Mouse (Mus musculus) CD4-positive helper T cell, adult 2 months (primary cell): ENCODE results near the gene Csnk2a1.
"Not testable (repeated sequence)": the region's sequence is repeated elsewhere in the genome, so short reads cannot be mapped to it uniquely, and the experiment has no call there.

ENCODE experiments used
- DNase-seq: peaks from one replicate; pipeline ENCODE4 v3.0.0-alpha.2; 2012; ENCODE audit warnings: low read depth, missing footprints, low spot score

The Csnk2a1 gene

DNA sequence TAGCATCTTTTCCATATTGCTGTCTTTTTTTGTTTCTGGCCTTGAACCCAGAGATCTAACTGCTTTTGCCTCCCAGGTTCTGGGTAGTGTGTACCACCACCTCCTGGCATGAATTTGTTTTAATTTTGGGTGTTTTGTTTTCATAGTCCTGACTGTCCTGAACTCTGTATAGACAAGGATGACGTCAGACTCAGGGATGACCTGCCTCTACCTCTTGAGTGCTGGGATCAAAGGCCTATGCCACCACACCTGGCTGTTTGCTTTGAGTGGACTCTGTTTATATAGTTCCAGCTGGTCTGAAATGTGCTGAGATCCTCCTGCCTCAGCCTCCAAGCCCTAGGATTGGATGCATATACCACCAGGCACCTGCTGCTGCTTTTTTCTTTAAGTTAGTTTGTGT is 11.3 kb downstream of the Csnk2a1 start:
- no peak for DNase-seq

DNA sequence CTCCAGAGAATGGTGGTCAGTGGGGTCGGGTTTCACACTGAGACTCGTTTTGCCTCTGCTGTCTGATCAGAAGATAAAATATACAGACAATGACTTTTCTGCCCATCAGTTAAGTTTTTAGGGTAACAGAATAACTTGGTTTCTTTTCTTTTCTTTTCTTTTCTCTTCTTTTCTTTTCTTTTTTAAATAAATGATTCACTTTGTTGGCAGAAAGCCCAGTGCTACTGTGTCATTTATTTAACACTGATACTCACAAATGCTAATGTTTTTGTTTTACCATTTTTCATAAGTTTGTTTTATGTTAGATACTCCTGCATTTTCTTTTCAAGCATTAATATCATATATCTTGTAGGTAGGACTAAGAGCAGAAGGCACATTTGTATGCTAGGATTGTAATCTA is 13.9 kb downstream of the Csnk2a1 start:
- no peak for DNase-seq

DNA sequence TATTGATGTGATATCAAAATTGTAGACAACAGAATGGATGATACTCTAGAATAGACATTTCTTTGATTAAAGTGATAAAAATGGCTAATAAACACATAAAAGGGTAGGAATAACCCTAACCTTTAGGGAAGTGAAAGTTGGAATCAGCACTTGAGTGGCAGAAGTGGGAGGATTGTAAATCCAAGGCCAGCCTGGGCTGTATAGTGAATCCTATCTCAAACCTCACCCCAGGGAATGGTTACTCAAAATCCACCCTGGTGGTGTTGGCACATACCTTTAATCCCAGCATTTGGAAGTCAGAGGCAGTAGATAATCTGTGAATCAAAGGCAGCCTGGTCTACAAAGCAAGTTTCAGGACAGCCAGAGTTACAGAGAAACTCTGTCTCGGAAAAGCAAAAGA is 20.6 kb downstream of the Csnk2a1 start:
- DNase-seq: no peak

DNA sequence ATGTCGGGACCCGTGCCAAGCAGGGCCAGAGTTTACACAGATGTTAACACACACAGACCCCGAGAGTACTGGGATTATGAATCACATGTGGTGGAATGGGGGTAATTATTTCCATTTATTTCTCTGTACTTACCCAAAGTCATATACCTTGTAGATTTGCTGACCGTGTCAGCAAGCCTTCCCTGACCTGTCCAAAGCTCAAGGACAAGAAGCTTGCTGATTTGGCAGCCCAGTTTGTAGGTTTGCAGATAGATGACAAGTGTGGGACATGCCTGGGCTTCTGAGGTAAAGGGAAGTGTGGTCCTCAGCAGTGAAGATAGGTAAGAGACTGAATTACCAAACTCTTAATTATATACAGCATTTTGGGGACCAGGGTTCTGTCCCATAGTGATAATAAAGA is 23.9 kb downstream of the Csnk2a1 start:
- DNase-seq: no peak

DNA sequence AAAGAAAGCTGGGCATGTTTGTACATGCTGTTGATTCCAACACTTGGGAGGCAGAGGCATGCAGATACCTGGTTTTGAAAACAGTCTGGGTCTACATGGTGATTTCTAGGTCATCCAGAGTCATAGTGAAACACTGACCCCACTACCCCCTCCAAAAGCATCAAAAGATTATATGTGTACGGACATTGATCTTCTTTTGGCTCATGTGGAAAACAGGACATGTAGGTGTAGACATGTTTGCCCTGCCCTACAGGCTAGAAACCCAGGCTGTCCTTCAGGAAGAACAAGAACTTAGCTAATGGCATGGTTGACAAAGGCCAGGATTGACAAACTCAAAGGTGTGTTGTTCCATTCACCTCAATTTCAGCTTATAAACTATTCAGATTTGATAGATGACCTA is 33.1 kb downstream of the Csnk2a1 start:
- no peak for DNase-seq

DNA sequence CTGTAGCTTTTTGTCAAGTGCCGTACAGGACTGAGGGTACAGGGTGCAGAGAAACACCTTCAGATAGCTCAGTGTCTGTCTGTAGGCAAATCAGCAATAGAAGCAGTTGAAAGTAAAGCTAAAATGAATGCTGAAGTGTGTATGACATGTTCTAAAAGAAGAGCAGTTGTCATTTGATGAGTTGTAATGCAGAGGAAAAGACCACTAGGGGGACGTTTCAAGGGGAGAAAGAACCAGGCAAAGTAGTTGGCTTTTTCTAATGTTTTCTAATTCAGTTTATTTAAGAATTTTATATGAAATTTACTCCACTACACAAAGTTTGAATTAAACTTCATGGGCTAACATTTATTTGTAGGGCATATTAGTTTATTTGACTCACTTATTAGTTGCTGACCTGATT is 47.0 kb downstream of the Csnk2a1 start:
- no peak for DNase-seq

DNA sequence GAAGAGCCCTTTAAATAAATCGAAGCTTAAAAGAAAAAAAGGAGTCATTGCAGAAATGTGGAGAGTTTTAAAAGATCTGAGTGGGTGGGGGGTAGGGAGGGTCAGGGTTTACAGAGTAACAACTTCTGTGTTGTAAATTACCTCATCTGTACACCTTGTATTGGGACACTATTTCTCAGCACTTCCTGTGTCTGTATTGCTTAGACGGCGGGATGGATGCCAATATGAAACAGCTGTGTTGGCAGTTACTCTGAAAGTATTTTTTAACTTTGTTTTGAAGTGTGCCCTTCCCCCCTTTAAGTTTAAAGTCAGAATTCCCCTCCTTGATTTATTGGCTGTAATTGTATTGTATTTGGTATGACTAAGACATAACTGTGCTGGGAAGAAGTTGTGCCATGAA is 54.8 kb downstream of the Csnk2a1 start:
- DNase-seq: peak; percentile 8

DNA sequence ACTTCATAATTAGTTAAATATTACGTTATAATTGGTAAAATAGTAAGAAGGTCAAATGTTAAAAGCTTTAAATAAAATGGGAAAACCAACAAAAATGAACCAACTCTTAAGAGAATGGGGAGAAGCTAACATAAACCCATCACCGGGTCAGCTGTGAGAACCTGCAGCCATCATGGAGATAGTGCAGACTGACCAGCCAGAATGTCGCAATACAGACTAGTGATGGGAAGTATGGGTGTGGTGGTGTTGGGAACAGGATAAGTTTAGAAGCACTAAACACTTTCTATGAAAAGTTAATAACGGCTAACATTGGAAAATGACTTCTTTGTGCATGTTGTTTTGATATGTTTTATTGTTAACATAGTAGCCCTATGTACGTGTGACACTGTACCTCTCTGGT is 60.9 kb downstream of the Csnk2a1 start:
- no peak for DNase-seq

DNA sequence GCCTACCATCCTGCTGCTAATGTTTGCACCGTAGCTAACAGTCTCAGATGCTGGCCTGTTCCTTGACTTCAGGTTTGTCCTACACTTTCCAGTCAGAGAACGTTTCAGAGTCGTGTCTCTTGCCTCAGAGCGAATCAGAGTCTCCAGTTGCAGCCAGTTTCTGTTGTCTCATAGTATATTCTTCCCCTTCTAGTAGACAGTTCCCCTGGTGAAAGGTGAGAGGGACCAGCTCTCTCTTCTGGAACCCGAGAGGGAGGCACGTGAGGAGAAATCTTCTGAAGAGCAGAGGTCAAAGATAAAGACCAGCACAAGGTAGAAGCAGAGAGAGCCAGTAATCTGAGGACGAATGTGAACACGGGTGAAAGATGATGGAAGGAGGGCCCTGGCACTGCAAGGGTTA is 61.4 kb downstream of the Csnk2a1 start:
- no peak for DNase-seq

DNA sequence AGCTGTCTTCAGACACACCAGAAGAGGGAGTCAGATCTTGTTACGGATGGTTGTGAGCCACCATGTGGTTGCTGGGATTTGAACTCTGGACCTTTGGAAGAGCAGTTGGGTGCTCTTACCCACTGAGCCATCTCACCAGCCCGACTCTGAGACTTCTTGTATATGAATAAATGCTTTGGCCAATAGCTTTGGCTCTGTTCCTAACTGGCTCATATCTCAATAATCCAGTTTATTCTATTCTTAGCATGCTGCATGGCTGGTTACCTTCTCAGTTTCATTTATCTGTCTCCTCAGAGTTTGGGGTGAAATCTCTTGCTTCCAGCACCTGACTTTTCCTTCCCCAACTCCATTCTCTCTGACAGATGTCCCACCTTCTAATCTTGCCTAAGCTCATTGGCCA is 63.0 kb downstream of the Csnk2a1 start:
- not testable (repeated sequence) for DNase-seq

DNA sequence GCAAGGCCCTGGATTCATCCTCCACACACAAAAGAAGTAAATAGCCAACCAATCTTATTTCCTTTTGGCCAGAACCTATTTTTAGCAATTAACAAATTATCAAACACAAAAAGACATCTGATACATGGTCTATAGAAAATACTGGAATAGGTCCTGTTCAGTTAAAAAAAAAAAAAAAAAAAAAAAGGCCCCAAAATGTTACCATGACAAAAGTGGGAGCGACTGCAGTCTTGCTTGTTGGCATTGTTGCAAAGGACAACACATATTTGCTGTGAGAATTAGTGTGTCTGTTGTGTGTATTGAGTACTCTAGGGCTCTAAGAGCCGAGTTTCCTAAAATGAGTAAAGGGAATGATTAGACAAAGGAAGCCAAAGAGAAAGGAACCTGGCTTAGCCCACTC is 65.8 kb downstream of the Csnk2a1 start:
- no peak for DNase-seq

DNA sequence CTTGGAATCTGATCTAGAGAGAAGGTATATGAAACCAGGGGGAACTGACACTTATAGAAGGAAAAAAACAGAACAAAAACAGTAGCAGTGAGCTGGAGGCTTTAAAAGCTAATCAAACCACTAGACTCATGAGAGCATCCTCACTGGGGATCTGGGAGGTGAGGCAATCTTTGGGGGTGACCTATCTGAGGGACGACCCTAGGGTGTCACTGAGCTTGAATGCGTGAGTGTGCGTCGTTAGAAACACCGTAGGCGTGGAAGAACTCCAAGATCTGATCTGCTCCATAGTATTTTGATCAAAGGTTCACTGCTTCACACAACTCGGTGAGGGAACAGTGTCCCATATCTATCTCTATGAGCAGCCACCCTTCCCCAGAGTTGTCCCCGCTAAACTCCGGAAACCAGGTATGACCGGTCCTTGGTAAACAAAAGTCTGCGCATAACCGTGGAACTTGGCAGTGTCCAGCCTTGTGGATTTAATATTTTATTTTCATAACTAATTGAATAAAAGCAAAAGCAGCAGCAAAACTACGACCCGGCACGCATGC is 66.6 kb downstream of the Csnk2a1 start:
- no peak for DNase-seq

DNA sequence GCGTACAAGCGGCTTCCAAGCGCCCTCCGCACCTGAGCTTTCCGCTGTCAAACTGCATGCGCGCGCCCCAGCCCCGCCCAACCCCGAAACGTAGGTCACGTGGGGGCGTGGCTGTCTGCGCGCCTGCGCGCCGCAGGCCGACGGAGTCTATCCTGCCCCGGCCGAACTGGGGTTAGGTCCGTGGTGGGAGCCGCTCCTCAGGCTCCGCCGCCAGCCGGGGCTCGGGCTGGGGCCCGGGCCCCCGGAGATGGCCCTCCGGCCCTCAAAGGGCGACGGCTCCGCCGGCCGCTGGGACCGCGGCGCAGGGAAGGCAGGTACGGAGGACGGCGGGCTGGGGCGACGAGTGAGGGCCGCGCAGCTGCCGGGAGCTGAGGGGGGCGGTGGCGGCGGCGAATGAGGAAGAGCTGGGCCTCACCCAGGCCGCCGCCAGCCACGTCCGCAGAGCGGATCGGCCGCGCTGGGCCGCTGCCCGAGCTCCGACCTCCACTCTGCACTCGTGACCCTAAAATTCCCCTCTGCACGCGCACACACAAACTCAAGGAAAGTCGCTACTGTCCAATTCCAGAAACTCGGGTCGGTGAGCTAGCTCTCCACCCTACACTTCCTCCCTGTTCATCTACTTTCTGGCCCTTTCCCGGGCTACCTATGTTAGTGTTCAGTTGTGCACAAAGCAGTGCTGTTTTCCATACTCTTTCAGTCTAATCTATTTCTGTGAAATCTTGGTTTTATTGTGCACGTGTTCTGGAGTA is 67.3 kb downstream of the Csnk2a1 start, which contains the start of gene Tbc1d20:
Gene Tbc1d20, plus strand, starts transcription at position 102 of the 749 bp plus-strand sequence.
- DNase-seq: peak; percentile 96

DNA sequence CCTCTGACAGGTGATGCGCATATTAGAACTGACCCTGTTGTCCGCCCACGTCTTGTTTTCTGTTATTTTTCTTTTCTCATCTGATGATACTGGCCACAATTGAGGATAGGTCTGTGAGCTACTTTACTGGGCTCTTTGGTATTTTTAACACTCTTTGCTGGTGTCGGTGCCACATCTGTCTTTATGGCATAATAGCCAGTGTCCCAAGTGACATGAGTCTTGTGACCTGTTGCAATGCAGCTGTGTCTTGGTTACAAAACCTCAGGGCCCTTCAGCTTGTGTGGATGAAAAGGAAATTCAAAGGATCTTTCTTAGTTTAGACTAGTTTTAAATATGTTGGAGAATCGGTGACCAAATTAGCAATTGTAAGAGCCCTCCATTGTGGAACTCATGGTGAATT is 67.9 kb downstream of the Csnk2a1 start:
- no peak for DNase-seq

DNA sequence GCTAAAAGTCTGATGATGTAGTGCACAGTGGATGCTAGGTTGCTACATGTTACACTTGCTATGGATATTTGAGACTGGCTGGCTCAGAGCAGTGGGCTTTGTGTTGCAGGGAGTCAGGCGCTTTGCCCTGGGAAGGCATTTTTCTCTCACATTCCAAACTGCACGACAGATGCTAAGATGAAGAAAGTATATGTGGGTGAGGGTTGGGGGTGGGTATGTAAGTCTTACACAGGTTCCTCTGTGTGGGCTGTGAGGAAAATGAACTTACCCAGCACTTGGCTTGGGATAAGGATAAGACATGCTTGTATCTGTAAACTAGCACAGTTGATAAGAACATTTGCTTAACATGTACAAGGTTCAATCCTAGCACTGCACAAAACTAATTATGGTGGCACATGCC is 76.2 kb downstream of the Csnk2a1 start:
- no peak for DNase-seq

DNA sequence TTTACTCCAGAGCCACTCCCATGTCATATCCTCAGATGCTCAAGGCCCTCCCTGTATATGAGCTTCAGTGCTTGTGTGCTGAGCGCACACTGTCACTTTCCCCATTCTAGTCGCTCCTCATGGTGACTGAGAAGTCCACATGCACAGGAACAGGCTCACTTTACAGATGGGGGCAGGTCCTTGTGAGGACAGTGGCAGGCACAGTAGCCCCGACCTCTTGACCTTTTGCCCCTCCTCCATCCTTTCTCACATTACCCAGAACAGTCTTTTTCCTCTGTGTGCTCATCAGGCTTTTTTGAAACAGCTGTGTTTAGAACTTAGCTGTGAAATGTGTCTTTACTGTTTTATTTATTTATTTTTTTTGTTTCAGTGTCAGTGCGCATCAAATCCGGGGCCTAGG is 77.1 kb downstream of the Csnk2a1 start:
- no peak for DNase-seq

DNA sequence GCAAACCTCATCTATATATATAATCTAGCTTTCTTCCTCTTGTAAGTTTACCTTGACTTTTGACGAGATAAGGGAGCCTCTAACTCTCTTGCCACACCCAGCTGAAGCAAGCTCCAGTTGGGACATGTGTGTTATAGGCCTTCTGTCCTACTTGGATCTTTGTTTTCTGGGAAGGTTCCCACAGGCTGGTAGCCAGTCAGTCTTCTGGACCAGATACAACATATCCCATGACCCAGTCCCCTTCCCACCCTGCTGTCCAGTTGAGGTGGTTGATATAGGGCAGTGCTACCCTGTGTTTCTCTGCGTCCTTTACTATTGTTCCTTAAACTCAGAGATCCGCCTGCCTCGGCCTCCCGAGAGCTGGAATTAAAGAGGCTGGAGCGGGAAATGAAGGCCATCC is 78.8 kb downstream of the Csnk2a1 start:
- no peak for DNase-seq

DNA sequence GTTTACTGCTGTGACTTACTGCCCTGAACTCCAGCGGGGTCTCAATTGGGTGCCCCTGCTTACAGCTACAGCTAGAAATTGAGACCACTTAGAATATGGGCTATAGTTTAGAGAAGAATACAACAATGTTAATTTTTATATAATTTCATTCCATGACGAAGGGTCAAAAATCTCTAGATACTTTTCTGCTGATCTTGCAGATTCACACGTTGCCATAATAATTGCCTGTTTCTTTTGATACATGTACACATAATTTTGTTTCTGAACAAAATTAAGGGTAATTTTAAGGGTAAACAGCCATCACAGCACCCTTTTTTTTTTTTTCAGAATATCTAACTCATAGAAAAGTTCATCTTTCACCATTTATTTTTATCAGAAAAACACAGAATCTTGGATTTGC is 80.5 kb downstream of the Csnk2a1 start:
- DNase-seq: no peak

DNA sequence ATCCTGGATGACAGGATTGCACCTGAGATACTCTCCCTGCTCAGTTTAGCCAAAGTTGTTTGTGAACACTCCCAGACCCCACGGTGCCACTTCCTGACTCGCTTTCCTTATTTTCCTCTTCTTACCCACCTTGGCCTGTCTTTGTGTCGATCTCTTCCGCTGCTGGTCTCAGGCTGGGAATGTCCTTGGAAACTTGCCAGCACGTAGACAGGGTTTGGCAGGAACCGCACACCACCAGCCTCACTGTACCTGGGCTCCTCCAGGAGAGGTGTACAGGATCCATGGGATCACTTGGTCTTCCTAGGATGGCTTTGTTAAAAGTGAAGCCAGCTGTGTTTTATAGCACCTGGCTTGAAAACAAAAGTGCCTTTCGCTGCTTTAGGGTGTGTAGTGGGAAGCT is 86.4 kb downstream of the Csnk2a1 start:
- DNase-seq: no peak

DNA sequence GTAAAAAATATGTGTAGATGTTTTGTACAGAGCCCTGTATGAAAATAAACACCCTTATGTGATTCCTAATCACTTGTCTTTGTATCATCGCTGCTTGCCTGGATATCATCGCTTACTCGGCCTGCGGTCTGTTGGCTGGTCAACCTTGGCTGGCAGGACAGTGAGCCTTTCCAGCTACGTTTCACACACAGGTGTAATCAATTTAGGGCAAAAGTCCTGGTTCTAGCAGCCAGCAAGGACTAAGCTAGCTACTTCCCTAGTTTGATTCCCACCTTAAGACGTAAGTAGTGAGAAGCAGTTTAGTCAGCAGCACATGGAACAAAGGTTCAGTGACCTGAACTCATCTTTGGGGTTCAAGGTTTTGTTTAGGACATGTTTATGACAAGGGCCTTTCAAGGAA is 87.3 kb downstream of the Csnk2a1 start:
- DNase-seq: no peak

DNA sequence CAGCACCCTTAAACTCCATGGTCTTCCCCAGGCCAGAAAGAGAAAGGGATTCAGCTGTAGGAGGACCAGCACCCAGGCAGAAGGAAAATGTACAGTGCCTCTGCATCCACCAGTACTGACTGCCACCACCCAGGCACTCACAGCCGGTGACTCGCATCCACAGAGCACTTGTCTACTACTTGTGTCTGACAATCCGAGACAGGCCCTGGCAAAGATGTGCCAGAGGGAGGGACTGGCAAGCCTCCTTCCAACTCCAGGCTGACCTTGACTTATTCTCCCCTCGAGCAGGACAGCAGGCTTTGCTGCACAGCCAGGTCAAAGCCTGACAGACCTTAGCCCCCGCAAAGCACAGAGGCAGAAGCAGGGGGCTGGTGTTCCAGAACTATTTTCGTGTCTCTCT is 90.4 kb downstream of the Csnk2a1 start:
- no peak for DNase-seq

DNA sequence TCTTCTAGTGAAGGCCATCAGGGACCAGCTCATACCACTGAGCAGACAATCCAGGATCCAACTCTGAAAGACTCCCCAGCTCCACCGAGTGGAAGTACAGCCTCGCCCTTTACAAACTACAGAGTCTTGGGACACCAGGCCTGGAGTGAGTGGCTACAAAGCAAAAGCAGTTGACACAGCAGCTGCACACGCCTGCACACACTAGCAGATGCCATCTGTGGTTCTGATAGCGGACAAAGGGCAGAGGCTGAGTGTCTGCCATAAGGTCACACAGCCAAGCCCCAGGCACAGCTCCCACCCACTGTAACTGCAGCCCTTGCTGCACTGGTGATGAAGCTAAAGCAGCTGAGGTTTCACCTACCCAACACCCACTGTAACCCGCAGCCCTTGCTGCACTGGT is 94.9 kb downstream of the Csnk2a1 start:
- DNase-seq: no peak

DNA sequence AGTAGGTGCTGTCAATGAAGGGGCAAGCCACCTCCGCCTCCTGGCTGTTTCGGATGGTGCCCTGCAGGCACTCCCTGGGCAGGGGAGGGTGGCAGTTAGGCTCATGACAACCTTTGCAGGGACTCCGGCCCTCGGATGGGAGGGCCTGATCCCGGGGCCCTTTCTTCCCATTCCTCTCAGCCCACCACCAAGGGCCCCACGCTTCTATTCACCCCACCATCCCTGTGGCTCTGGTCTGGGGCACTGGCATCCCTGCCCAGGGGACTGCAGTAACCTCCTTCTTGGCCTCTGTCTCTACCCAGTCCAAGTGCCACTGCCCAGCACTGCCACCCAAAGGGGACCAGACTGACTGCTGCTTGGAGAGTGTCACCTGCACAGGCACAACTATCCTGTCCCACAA is 95.6 kb downstream of the Csnk2a1 start:
- no peak for DNase-seq

DNA sequence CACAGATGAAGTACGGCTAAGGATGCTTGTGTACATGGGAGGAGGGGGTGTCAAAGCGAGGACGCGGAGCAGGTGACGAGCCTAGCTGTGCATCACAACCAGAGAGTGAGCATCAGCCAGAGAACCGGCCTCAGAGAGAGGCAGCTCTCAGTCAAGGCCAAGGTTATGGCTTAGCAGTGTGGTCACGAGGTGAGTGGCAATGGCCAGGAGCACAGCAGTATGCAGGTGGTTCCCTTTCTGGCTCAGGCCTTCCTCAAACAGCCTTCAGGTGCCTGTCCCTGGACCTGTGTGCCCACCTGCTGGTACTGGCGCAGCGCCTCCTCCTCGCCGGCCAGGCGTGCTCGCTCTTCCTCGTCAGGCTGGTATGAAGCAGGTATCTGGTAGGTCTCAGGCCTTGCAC is 97.3 kb downstream of the Csnk2a1 start:
- no peak for DNase-seq
